Mouse (Mus musculus) G1E-ER4 (cell line): ENCODE results near the gene Dlx5. TPM values are rescaled to one million over a fixed set of nuclear protein-coding genes. Genes with fewer than 3 reads are reported as not detected.

Source experiments
- GATA1 ChIP-seq: IDR thresholded peaks from one replicate; pipeline ENCODE4 v1.8.0; 2012; ENCODE audit warnings: low read length, inconsistent platforms
- polyA plus RNA-seq: library from polyadenylated mRNA; stranded (reverse); fragments of >175 nt; gene quantifications from 2 replicates; pipeline ENCODE4 v1.2.3, GENCODE M21; 2012

Dlx5 gene
- not detected in 2 replicates for polyA plus RNA-seq

DNA sequence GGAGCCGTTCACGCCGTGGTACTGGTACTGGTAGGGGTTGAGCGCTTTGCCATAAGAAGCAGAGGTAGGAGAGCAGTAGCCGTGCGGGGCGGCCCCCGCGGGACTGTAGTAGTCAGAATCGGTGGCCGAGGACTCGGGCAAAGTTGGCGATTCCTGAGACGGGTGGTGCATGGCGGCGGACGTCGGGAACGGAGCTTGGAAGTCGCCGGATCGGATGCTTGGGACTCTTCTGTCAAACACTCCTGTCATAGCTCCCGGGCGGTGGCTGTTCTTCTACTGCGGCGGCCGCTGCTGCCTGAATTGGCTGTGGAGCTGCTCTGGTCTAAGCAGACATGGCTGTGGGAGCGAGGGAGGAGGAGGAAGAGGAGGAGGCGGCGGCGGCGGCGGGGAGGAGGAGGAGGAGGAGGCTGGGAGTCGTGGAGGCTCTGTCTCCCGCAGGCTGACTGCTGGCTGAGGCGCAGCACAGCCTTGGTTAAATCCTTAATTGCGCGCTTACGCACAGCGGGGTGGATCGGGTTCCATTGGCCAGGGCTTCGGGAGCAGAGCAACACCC, at the start of gene Dlx5:
TSS of gene Dlx5 (minus strand) at position 448 of the 553 bp plus-strand sequence.
- no peak for TF ChIP-seq GATA1

DNA sequence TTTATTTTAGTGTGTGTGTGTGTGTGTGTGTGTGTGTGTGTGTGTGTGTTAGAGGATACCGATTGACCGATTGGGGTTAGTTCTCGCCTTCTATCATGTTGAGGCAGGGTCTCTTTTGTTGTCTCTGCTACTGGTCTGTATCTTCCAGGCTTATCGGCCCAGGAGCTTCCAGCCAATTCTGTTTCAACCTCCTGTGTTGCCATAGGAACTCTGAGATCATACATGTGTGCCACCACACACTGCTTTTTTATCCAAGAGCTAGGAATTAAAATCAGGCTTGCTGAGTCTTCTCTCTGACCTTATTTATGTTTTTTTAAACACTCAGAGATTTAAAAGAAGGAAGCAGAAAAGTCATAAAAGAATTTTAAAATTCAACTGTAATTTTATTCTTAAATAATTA, 49.6 kb upstream of the Dlx5 start:
- no peak for TF ChIP-seq GATA1

DNA sequence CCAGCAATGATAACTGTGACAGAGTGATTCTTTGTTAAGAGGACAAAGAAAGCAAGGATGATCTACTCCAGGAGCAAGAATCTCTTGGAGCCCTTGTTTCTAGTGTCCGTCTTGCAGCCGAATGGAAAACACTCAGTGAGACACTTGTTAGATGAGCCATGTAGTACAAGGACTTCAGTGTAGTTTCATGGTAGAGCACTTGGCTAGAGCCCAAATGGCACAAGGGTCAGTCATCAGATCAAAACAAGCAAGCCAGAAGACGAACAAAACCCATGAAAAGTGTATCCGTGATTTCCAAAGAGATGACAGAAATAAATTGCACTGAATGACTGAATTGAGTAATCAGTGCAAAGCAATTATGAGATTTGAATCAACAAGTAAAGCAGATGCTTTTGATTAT, 48.9 kb upstream of the Dlx5 start:
- no peak for TF ChIP-seq GATA1

DNA sequence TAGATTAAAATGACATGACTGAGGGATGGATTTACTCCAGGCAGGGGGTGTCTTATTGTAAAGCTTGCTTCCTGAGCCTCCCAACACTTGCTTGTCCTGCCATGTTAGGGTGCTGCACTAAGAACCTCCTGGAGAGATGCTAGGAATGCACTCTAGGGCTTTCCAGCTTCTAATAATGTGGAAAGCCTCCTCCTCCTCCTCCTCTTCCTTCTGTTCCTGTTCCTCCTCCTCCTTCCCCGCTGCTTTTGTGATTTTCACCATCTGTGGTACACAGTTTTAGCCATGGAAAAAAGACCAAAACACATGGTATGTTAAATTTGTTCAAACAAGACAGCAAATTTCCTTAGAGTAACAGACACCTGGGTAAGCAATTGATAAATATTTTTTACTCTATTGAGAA, 43.4 kb upstream of the Dlx5 start:
- no peak for TF ChIP-seq GATA1

DNA sequence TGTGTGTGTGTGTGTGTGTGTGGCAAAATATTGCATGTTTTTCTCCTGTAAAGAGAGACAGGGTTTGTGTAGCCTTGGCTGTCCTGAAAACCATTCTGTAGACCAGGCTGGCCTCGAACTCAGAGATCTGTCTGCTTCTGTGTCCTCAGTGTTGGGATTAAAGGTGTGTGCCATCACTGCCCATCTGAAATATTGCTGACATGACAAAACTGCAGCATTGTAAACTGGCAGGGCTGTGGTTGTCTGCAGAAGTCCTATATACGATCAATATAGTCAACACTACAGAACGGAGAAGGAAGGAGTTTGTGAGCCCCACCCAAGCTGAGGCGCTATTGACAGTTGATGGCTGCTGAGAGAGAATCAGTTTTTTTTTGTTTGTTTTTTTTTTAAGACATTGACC, 35.4 kb upstream of the Dlx5 start:
- TF ChIP-seq GATA1, result no peak

DNA sequence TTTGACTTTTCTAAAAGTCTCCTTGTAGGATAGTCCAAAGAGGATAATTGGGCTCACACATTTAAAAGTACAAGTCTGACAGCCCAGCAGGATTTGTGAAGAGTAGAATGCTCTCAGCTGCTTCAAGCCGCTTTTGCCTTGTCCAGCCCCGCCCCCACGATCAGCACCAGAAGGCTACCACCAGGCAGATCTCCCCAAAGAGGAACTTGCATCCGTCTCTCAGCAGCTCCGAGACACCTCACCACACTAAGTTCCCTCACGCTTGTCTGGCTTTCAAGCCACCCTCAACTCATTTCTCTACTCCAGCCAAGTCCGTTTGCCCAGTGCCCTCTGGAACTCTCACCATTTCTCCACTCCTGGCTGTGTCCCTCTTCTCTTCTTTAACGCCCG, 33.6 kb upstream of the Dlx5 start:
- no peak for TF ChIP-seq GATA1

DNA sequence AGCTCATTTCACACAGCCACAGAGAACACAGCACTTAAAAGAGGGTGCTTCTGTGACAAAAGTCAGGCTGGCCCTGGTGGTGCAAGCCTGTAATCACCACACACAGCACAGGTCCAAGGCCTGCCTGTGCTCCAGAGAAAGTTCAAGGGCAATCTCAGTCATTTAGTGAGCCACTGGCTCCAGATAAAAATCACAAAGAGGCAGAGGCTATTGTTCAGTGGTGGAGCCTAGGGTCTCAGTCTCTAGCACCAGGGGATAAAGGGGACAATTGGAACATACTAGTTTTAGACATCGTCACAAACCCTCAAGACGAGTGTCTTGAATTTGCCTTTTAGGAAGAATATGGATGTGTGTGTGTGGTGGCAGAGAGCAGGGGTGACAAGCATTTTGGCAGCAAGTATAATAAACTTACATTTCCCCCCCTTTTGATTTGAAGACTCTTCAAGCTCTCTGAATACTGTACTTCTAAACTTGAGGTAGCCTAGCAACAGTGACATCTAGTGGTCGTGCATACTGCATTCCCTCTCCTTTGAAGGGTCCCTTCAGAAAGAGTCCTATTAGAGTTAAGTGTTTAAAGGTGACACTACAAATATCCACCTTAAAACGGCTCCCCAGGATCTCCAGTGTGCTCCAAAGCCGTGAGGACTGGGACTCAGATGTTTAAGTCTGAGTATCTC, 33.1 kb upstream of the Dlx5 start:
- TF ChIP-seq GATA1, result no peak

DNA sequence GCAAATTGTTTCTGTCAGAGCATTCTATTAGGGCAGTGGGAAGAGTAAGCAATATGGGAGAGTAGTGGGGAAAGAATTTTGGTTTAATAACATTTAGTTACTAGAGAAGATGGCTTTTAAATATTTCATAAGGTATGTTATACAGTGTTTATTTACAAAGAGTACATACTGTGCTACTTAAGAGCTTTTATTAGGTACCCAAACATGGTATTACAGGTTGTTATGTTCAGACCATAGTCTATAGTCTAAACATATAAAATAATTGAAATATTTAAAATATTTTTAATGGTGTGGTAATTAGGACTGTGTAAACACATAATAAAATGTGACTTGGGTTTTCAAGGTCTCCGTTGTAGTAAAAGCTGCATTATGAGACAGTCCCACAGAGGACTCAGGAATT, 32.4 kb upstream of the Dlx5 start:
- no peak for TF ChIP-seq GATA1

DNA sequence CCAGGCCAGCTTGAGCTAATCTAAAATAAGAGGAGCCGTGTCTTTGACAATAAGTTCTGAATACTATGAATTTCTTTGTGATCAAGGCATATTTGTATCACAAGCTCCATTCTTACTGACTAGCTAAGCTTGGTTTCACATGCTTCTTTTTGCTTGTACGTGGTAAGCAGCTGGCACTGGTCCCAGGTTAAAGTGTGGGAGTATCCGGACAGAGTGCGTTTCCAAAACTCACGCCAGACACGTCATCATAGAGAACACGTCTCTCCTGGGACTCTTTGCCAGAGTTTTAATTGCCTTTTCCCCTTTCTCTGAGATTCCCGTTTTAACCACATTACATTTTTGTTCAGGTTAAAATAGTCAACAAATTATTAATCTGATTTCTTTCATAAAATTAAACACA, 27.7 kb upstream of the Dlx5 start:
- no peak for TF ChIP-seq GATA1

DNA sequence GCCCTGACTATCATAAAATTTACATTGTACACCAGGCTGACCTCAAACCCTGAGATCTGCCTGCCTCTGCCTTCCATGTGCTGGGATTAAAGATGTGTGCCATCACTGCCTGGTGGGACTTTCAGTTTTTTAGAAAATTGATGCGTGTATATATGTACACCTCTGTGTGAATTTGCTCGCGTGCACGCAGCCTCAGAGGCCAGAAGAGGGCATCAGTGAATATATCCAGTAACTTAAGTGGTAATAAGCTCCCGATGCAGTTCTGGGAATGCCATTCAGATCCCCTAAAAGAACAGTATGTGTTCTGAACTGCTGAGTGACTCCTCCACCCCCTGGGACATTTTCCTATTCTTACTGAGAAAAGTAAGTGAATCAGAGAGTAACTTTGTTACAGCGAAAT, 8.2 kb upstream of the Dlx5 start:
- TF ChIP-seq GATA1, result no peak

DNA sequence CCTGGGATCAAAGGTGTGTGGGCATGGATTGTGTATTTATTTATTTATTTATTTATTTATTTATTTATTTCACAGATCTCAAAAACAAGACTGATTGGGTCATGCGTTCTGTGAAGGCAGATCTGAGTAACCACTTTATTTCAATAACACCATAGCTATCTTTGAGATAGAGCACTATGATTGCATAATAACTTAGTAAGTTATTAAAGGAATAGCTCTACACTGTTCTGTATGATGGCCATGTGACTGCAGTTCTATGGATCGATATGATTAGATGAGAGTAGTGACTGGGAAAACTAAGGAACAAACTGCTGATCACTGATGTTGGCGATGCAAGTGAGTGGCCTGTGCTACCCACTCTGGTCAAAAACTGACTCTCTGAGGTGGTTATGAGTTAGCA, 4.3 kb upstream of the Dlx5 start:
- no peak for TF ChIP-seq GATA1

DNA sequence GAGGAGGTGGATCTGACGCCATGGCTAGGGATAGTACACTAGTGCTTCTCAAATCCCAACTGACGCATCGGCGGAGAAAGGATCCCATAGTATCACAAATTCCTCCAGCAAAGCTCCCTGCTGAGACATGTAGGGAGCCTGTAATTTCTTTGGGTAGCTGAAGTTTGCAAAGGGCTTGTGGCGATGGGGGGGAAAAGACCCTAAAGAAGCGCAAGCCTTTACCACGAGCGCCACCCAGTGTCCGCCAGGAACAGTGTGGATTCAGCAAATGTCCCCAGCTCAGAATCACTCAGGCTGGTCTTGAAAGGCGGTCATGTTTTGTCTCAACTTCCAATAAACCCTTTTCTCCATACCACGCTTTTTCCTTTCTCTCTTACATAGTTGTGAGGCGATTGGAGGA, 3.0 kb upstream of the Dlx5 start:
- no peak for TF ChIP-seq GATA1

DNA sequence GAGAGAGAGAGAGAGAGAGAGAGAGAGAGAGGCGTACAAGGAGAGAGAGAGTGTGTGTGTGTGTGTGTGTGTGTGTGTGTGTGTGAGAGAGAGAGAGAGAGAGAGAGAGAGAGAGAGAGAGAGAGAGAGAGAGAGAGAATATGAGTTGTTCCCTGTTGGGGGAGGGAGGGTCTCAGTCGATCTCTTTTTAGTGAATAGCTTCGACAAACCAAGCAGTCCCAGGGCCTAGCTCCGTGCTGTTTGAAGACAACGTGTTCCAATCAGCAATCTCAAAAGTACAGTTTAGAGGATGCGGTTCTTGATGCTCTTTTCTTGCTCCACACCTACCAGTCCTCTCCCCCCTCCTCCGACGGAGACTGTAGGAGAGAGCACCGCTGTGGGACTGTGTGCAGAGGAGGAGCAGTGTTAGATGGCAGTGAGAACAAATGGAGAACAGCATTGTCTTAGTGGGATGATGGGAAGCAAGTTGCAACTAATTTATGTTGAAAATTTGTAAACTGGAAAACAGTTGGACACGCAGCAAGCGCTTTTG, 447 bp upstream of the Dlx5 start:
- TF ChIP-seq GATA1, result no peak

DNA sequence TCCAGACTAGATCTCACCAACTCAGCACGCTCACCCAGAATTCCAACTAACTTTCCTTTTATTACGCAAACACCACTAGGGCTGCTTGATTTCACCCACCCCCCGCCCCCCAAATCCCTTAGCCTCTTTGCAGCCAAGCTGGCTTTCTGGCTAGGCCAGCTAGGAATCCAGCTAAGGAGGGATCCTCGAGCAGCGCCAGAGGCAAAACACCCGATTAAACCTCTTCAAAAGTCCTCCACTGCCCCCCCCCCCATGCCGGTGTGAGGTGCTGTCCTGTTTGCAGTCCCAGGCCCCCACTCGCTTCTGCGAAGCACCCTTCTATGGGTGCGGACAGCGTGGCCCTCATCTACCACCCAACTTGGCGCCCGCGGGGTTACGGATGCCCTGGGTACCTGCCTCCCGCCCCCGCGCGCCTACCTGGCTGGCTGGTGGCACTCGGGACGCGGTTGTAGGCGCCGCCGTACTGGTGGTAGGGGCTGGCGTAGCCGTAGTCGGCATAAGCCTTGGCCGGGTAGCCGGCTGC, 709 bp downstream of the Dlx5 start:
- TF ChIP-seq GATA1, result no peak

DNA sequence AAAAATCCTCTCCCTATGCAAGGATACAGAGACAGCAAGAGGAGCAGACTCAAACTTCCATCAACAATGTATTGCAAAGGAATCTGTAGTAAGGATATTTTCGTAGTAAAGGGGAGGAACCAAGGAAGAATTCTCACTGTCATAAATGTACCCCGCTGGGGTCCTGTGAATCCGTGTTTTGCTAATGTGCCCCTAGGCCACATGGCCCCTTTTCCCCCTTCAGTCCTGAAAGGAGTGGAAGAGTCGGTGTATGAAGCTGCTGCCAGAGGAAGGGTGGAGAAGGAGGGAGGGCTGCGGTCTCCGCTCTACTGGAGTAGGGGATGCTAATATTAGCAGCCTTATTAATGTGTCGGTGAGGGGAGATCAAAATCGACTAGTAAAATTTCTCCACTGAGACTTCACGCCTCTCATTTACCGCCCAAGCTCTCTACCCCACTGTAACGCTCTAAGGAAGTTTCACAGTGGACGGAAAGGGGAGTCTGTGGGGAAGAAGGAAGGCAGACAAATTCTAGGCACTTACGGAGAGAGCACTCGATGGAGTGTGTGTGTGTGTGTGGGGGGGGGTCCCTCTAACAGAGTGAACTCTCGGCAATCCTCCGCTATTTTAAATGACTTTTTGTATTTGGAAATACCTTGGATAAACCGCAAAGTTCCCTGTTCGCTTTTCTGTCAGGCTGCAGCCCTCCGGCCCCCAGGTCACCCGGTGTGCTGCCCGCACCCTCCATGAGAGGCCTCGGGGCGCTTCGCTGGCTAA, 1.3 kb downstream of the Dlx5 start:
- TF ChIP-seq GATA1, result no peak
